Mouse (Mus musculus) lung, postnatal 36 days (tissue): Measurements from ENCODE around the gene Dok1.

Experiments
- DNase-seq: peaks from one replicate; pipeline ENCODE4 v3.0.0; 2022; ENCODE audit warnings: mixed read lengths

The Dok1 gene

DNA sequence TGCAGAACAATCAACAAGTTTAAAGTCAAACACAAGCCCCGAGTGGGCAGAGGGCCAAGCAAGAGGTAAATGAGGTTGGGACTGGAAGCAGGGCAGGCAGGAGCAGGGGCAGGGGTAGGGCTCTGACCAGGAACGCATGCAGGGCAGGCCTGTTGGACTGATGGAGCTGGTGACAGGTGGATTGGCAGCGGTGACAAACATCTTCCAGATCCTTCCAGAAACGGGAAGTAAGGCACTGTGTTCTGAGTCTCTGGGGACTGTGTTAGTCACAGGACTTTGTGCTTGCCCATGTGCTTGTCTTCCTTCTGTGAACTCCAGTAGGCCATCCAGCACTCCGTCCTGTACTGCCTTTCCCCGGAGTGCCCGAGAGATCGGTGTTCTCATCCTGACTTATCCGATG is 11.5 kb upstream of the Dok1 start:
- peak; percentile 22 for DNase-seq

DNA sequence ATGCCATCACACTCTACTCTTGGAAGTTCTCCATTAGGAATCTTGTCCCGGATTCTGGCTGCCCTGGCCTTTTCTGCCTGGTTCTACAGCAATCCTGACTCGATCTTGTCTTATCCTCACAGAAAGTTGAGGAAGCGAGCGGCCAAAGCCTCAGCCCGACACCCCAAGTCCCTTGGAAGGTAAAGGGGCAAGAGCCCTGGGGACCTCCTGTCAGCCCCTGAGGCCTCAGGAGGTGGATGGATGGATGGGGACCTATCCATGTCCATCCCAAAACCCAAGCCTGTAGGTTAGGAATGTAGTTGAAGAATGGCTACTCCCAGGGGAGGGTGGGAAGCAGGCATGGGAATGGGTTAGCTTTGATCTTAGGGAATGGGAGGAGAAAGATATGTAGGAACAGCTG is 10.7 kb upstream of the Dok1 start:
- DNase-seq: no peak

DNA sequence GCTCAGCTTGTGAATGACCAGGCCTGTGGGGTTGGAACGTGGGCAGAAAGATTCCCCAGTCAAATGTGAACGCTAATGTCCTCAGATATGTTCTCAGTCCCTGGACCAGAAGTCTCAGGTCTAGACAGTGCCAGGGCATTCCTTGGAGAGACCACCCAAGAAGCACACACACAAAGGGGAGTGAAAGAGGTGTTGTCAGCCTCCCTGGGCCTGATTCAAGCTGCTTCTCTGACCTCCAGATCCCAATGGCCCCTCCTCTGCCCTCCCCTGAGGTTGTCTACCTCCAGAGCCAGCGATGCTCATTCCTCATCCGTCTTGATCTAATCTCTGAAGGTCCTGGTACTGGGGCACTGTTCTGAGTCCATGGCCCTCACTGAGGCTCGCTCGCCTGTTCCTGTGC is 10.3 kb upstream of the Dok1 start:
- DNase-seq: no peak

DNA sequence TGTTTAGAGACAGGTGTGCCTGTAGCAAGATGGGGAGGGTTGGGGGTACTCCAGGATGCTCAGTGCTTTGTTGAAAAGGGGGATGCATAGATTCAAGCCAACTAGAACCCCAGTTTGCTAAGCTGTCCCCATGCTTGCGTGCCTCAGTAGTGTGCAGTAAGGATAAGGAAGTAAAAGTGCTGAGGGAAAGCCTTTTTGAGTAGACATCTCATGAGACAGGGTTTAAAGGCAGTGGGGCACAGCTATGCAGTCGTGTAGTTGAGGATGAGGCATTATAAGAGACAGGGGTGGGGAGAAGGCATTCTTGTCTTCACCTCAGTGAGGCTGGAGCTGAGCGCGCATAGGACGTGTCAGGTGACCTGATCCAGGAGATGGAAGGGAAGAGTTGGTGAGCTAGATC is 7.3 kb upstream of the Dok1 start:
- DNase-seq: no peak

DNA sequence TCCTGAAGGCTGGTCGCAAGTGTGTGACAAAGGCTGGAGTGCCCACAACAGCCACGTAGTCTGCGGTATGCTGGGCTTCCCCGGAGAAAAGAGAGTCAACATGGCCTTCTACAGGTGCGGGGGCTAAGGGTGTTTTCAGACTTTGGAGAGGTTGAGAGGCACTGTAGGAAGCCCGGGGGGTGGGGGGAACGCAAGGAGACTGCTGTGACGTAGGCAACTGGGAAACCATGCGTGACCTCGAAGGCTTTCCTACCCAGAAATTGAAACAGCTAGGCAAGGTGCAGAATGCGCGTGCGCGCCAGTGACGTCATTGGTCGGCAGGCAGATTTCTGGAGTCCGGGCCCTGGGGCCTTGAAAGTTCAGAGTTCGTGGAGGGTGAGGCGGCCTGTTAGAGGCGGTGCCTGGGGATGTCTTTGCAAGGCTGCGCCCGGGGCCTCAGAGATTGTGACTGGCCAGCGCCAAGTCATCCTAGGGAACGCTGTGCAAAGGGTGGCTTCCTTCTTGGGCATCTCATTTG is 5.3 kb upstream of the Dok1 start:
- peak; percentile 97 for DNase-seq

DNA sequence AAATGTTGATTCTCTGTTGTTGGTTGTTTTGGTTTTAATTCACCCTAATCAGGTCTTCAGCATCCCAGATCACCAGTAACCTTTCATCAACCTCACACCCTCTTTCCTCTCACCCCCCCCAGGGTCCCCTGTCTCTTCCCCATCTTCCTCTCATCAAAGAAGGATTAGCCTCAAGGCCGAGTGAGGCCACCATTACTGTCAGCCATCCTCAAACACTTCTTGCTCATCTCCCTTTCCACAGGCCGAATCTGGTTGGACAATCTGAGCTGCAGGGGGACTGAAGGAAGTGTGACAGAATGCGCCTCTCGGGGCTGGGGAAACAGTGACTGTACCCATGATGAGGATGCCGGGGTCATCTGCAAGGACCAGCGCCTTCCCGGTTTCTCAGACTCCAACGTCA is 3.9 kb upstream of the Dok1 start:
- DNase-seq: no peak

DNA sequence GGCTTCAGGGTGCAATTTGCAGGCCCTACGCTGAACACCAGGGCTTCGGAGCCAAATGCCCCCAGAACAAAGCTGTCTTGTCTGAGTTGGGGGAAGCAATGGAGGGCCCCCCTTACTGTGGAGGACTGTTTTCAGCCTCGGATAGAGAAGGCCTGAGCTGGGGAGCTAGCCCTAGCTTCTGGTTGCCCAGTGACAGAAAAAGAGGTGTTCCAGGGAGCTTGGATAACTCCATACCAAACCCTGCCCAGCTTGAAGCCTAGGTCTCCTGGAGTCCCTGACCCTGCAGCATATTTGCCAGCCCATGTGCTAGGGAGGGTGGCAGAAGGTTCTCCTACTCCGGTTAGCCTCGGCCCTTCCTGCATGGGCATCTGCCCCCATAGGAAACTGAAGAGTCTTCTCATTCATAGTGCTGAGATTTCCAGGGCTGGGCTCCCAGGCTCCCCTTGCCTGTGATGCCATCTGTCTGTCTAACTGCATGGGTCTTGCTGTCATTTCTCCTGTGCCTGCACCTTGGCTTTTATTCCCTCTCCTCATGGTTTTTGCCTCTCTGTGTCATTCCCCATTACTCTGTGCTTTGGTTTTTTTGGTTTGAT is 1.3 kb upstream of the Dok1 start:
- DNase-seq: no peak

DNA sequence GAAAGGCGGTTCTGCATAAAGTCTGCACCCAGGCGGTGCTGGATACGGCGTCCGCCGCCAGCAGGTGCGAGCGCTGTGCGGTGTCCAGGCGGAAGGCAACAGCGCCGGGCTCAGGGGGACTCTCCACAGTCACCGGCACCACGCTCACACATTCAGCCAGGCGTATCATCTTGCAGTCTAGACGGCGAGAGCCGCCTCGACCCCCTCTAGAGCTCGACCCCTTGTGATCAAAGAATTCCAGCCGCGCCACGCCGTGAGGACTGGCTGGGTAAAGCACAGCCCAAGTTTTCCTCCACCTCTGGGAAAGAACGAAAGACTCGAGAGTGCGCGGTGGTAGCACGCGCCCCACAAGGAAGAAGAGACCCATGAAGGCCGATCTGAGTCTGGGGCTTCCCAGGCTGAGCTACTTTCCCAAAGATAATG is 491 bp downstream of the Dok1 start:
- DNase-seq: peak; percentile 53

DNA sequence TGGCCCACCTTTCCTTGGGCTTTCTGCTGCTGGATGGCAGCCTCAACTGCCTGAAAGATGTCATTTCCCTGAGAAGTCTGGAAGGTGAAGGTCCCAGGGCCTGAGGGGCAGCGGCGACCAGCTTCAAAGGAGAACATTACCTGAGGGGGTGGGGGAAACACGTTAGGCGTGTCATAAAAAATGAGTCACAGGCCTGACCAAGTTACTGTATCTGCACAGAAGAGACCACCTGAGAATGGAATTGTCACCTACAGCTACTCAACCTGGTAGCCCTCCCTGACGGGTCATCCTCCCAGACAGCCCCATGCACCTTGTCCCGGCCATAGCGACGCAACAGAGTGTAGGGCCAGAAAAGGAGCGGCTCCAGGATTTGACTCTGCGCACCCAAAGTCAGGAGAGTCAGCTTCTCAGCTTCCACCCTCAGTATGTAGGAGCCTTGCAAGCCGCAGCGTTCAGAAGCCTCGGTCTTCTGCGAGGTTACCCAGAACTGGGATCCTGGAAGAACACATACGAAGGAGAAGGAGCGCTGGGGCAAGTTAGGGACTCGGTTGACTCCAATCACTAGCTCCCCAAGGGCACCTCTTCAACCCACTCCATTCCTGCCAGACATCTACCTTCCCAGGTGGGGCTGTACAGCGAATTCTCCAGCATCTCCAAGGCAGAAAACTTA is 1.2 kb downstream of the Dok1 start:
- no peak for DNase-seq

DNA sequence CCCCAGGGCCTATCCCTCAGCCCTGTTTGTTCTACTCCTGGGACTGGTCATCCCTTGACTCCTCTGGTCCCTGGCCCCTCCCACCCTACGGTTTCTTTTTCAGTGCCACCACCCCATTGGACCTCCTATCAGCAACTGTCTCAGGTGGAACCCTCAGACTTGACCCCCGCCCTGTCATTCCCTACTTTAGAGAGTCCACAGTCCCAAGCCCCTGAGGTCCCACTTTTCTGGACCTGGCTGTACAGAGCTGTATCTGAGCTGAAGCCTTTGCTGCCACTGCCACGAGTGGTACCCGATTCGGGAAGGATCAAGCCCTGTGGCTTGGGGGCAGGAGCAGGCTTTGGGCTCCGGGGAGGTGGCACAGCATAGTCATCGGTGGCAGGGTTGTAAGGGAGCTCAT is 2.2 kb downstream of the Dok1 start:
- DNase-seq: no peak

DNA sequence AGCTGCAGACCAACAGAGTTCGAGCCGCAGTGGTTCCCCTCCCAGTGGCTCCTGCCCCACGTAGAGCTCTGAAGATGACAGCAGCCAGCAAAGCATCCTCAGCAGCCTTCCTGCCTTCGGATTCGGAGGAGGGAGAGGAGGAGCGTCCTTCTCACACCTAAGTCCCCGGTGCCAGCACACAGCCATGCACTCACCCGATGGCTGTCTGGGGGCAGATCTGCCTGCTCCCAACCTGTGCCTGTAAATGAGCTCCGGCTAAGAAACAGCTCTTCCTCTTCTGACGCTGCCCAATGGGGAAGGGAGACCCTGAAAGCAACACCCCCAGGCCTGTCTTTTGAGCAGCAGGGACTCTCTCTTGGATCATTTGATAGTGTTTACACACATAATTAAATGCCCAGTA is 3.5 kb downstream of the Dok1 start:
- DNase-seq: no peak

DNA sequence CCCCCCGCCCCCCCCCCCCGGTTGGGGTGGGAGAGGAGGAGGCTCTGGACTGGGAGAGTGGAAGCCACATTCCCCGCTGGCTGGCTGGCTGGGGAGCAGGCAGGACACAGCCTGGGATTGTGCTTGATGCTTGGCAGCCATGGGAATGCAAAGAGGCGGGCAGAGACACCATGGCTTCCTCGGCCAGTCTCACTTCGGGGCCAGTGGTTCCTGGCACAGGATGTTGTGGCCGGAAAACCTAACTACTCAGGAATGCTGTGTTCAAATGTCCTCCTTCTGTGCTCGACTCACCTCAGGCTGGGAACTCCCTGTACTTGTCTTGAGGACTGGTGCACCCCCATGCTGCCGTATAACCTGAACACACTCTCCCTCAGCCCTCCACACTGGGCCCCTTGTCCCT is 5.6 kb downstream of the Dok1 start:
- DNase-seq: no peak

DNA sequence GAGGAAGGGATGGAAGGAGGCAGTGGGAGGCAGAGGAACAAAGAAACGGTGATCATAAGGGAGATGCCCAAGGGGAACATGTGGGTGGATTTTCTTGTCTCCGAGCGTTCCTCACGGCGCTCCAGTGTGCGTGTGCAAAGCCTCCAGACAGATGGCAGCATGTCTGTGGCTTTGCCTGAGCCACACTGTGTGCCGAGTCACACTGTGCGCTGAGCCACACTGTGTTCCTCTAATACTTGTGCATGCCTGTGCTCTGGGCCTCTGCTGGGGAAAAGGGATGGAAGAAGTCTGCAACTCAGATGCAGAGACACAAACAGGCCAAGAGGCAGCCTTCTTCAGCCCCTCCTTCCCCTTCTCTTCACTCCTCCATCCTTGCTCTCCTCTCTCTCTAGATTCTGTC is 6.0 kb downstream of the Dok1 start:
- DNase-seq: no peak

DNA sequence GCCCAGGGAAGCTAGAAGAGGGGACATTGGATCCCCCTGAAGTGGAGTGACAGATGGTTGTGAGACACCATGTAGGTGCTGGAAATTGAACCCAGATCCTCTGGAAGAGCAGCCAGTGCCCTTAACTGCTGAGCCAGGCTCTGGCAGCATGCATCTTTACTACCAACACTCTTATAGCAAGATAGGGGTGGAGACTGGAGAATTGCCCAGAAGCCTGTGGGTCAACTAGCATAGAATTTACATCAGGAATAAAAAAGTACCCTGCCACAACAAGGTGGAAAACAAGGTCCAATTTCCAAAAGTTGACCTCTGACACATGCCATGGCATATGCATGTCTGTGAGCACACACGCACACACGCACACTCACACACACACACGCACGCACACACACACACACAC is 8.1 kb downstream of the Dok1 start:
- no peak for DNase-seq

DNA sequence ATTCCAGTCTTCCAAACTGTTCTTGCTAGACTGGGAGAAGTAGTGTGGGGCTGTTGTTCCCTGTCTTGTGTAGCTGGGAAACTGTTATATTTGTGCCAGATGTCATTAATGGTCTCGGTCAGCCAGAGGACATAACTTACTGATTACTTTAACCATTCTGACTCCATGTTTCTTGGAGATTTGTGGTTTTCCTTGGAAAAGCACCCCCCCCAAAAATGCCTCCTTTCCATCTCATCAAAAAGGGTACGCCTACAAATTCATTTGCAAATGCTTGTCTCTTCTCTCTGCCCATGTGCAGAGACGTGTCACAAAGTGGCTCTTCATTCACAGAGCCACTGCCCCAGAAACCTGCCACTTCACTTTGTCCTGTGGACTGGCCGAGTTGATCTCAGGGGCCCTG is 8.8 kb downstream of the Dok1 start:
- DNase-seq: no peak

DNA sequence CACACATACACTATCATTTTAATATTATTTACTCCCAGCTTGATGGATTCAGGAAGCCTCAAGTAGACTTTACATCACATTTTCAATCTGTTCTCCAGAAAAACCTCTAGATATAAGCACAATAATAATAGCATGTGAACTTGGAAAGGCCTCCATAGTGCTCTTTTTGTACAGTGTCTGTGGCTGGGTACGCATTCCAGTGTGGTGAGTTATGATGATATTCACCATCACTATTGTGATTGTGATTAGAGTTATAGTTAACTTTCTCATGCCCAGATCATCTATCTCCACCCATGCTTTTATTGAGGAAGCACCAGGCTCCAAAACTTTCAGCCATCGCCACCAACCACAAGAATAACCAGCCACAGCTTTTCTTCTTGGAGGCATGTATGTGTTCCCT is 9.5 kb downstream of the Dok1 start:
- no peak for DNase-seq

DNA sequence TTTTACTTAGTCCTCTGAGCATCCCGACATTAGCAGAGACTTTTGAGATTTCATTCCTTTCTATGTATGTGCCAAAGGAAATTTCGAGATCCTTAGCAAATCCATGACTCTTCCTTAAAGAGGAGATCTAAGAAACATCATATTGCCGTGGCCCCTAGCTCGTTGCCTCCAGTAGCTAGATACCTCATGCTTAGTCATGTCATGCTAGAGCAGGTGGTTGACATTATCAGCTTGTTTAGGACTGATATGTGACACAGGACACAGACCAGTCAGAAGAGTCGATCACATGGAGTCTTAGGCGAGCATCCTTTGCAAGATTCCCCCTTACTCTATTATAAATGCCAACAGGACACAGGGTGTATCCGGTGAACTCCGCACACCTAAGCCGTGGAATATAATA is 10.3 kb downstream of the Dok1 start:
- no peak for DNase-seq

DNA sequence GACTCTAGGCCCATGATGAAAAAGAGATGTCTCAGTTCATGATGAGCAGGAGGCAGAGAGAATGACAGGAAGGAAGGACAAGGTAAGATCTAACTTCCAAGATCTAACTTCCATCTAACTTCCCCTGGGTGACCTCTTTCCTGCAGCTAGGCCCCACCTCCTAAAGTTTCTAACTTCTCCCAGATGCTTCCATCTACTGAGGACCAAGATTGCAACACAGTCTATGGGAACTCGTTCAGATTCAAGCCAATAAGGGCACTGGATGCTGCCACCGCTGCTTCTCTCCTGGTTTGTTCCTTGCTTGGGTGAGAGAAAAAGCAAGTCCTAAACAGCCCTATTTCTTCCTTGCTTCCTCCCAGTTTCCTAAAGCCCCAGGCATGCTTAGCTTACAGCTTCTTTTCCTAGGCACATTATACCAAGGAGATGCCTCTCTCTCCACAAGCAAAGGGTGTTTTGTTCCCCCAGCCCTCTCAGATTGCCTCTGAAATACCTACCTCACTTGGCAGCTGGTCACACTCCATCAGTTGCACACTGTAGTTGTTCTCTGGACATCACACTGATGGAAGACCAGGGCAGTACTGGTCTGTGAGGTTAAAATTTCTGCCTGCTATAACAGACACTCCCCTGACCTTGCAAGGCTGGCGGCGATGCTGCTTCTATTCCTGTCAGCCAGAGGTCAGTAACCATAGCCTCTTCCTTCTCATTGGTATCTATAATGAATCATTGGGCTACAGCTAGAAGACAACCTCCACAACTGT is 12.3 kb downstream of the Dok1 start:
- DNase-seq: no peak

DNA sequence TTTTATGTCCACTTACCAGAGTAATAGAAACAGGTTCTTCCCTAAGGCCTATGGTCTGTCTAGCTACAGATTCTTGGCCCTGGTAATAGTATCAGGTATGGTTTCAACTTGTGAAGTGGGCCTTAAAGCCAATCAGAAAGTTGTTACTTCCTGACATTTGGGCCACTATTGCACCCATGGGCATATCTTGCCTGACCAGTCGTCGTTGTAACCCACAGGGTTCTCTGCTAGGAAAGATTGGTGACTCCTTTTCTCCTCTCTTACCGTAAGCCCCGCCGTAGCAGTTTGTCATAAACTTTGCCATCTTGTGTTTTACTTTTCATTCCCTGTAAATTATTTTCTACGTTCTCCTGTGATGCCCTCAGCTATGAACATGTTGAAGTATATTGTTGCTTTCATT is 13.2 kb downstream of the Dok1 start:
- no peak for DNase-seq

DNA sequence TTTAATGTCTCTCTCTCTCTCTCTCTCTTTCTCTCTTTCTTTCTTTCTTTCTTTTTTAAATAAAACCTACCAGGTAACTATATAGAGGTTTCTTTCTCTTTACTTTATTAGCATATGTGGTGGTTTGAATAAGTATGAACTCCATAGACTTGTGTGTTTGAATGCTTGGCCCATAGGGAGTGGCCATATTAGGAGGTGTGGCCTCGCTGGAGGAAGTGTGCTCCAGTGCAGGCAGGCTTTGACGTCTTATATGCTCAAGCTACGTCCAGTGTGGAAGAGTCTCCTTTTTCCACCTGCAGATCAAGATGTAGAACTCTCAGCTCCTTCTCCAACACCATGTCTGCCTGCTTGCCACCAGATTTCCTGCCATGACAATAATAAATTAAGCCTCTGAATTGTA is 14.2 kb downstream of the Dok1 start:
- DNase-seq: no peak

DNA sequence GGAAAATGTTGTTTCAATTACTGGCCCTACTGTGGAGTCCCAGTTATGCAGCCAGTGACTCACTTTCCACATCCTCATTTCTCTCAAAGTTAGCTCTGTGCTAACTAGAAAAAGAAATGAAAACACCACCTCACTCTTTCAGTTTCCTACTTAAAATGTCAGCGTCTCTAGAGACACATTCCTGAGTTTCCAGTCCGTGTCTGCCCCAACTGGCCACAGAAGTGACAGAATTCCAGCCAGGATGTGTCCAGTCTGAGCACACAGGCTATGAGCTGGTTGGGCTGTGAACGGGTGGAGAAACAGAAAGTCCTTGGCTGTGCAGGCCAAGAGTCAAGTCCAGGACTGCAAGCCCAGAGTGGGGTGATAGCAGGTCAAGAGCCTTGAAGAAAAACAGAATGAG is 16.1 kb downstream of the Dok1 start:
- DNase-seq: peak; percentile 55

DNA sequence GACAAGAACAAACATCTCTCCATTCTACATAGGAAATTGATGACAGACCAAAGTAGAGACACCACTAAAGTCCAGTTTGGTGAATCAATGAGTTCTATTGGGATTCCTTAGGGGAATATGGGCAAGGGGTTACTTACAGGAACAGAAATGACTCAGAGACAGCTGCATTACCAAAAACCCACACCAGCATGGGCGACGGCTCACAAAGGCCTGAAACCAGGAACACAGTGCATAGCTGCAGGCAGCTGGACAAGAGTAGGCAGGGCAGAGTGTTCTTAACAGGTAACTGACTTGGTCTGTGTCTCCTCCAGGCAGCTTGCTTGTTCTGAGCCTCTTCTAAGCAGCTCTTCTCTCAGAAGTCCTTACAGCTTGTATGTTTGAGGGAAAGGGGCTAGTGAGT is 17.5 kb downstream of the Dok1 start:
- no peak for DNase-seq

DNA sequence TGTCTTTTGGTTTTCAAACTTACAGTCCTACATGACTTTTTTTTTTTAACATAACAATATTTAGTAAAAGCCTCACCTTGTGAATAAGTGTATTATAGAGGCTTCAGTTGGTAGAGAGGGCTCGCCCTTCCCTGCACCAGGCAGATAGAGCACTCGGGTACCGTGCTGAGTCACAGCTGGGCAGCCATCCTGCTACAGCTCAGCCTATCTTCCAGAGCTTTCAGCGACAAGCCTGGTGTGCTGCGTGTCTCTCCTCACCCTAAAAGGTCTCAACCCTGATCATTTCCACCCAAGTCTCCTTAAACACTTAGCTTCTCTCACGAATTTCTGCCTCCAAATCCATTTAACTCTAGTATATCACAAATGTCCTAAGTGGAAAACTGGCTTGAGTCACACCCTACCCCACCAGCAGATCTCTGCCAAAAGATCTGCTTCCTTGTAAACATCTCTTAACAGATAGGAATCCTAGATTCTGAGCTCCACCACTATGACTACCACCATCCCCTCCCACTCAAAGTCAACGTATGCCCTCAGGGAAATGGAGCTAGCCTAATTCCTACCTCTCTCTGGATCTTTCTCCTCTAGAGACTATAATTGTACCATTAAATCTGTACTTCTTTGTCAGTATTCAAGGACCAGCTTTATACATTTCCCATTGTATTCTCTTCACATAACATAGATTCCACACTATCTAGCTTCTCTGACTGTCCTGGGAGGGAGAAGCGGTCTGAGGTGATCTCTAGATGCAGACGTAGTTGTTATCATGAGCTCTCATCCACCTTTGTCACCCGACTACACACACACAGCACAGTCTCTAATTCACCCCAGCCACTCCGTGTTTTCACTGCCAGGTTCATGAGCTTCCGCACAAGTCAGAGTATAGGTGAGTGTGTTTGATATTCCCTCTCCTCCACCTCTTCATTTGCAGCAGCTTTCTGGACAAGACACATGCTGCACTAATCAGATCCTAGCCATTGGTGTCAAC is 18.5 kb downstream of the Dok1 start:
- no peak for DNase-seq
